10 mouse cellular contexts compared by ENCODE assay signal in the genomic region with DNA sequence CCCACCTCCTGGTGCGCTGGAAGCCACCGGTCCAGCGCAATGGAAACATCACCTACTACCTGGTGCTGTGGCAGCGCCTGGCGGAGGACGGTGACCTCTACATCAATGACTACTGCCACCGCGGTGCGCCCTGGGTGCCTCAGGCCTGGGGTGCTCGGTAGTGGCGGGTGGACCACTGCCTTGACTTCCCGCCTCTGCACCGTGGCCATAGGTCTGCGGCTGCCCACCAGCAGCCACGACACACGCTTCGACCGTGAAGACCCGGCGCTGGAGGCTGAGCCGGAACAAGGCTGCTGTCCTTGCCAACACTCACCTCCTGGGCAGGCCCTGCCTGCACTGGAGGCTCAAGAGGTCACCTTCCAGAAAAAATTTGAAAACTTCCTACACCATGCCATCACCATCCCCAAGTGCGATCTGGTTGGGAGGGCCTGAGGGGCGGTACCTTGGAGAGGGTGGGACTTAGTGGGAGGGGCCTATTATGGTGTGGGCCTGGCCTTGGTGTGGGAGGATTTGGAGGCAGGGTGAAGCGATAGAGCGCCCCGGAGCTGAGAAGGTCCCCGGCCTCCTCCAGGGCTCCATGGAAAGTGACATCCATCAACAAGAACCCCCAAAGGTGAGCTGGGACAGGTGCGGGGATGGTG. TPM values are rescaled to one million over a fixed set of nuclear protein-coding genes. Genes with fewer than 3 reads are reported as not detected.
DNase-seq lines count a peak whose midpoint lies in the region; ATAC-seq and TF ChIP-seq lines count a peak whose summit lies in the region.
"Had no signal": no experiment of that assay in that cellular context is flagged by ENCODE, and none has a peak within 500 bp of the region (broad histone marks: within the 10 kb centered on the region; RNA-seq: fewer than 3 reads in every experiment).

No protein-coding gene starts in this region.

- peak overlapping the region; percentile 14; the same call in 1 of the 2 replicates for H3K4me2 ChIP-seq in heart, embryonic 14.5 days (ENCODE audit: low read length)
- peak overlapping the region; percentile 48 for H3K4me2 ChIP-seq in kidney, embryonic 16.5 days (replicated peaks; ENCODE audit: low read depth, low read length)
- H3K4me2 ChIP-seq in midbrain, embryonic 15.5 days, result peak overlapping the region; percentile 36

- H3K9ac ChIP-seq in heart, embryonic 14.5 days (ENCODE audit: low read length), result no peak overlapping the region
- no peak overlapping the region for H3K9ac ChIP-seq in kidney, embryonic 16.5 days (replicated peaks; ENCODE audit: low read length)
- no peak overlapping the region for H3K9ac ChIP-seq in midbrain, embryonic 15.5 days

- DNase-seq in heart, adult 9 months (ENCODE audit: low spot score in 2 of 2), result no peak
- DNase-seq in right cerebral cortex, postnatal 4 days, result no peak
- DNase-seq in urinary bladder, postnatal 4 days (ENCODE audit: low spot score in 2 of 2), result no peak
- no peak for DNase-seq in thymus, adult 2 months
- DNase-seq: cerebellum, adult 8-10 months had no signal

- WGBS in heart, embryonic 14.5 days, result 7% methylated on average over 28 of the region's 28 CpGs
- WGBS in kidney, embryonic 16.5 days, result 5% methylated on average over 28 of the region's 28 CpGs
- 6% methylated on average over 28 of the region's 28 CpGs for WGBS in midbrain, embryonic 15.5 days
- 25% methylated on average over 28 of the region's 28 CpGs for WGBS in thymus, adult 2 months

- ATAC-seq in heart, embryonic 14.5 days (ENCODE audit: insufficient number of reproducible peaks, insufficient read depth, low FRiP score, low read depth), result peak; percentile 20; the same call in 1 of the 2 replicates
- 0 out of 2 replicates have a peak, but pooled peaks have one; percentile 9 for ATAC-seq in erythroid progenitor cell, adult 5-6 weeks (replicated peaks; ENCODE audit: low FRiP score, poor library complexity, severe bottlenecking)
- ATAC-seq in kidney, embryonic 16.5 days (ENCODE audit: low FRiP score, low TSS enrichment), result peak; percentile 64
- ATAC-seq in midbrain, embryonic 15.5 days (replicated peaks), result no peak

- peak overlapping the region; percentile 4 to 5; a peak in 1 of 4 replicates for H3K4me3 ChIP-seq in heart, embryonic 14.5 days (ENCODE audit: control insufficient read depth in 1 of 2, insufficient read depth in 1 of 2, low read depth in 1 of 2, low read length in 2 of 2)
- peak overlapping the region; percentile 25 for H3K4me3 ChIP-seq in kidney, embryonic 16.5 days (ENCODE audit: low read length)
- peak overlapping the region; percentile 13; the same call in 1 of the 2 replicates for H3K4me3 ChIP-seq in midbrain, embryonic 15.5 days
- H3K4me3 ChIP-seq in thymus, adult 2 months (ENCODE audit: control insufficient read depth, insufficient read depth, low read length), result no peak overlapping the region

- peaks cover 92% of the 10 kb centered on the region for H3K27me3 ChIP-seq in heart, embryonic 14.5 days (ENCODE audit: control insufficient read depth, insufficient read depth, low read length)
- peaks cover 60% of the 10 kb centered on the region for H3K27me3 ChIP-seq in kidney, embryonic 16.5 days (ENCODE audit: insufficient read depth, low read length)
- H3K27me3 ChIP-seq in midbrain, embryonic 15.5 days (replicated peaks), result peaks cover 47% of the 10 kb centered on the region
- H3K27me3 ChIP-seq in thymus, adult 2 months (ENCODE audit: control insufficient read depth, insufficient read depth, low read length), result peaks cover 13% of the 10 kb centered on the region; the same call in 1 of the 2 replicates

- TF ChIP-seq POLR2A in thymus, adult 2 months (IDR thresholded peaks at IDR 0.05; ENCODE audit: control insufficient read depth, extremely low read depth, insufficient read depth, low read length, poor library complexity), result no peak

- peaks cover 0 to 2% of the 10 kb centered on the region in 2 experiments; a peak in 2 of 4 replicates for H3K4me1 ChIP-seq in heart, embryonic 14.5 days (ENCODE audit: control insufficient read depth in 2 of 2, insufficient read depth in 2 of 2, low read length in 2 of 2)
- H3K4me1 ChIP-seq in kidney, embryonic 16.5 days (ENCODE audit: insufficient read depth, low read length), result no peaks in the 10 kb centered on the region
- peaks cover 9% of the 10 kb centered on the region for H3K4me1 ChIP-seq in midbrain, embryonic 15.5 days
- H3K4me1 ChIP-seq in thymus, adult 2 months (replicated peaks; ENCODE audit: control insufficient read depth, insufficient read depth, low read length), result no peaks in the 10 kb centered on the region

- H3K9me3 ChIP-seq in heart, embryonic 14.5 days (ENCODE audit: control insufficient read depth, low read length), result no peaks in the 10 kb centered on the region
- H3K9me3 ChIP-seq in kidney, embryonic 16.5 days (ENCODE audit: low read length), result no peaks in the 10 kb centered on the region
- H3K9me3 ChIP-seq in midbrain, embryonic 15.5 days, result no peaks in the 10 kb centered on the region

- H3K36me3 ChIP-seq in heart, embryonic 14.5 days (ENCODE audit: control insufficient read depth, insufficient read depth, low read length), result no peaks in the 10 kb centered on the region
- no peaks in the 10 kb centered on the region for H3K36me3 ChIP-seq in kidney, embryonic 16.5 days (ENCODE audit: insufficient read depth, low read length)
- H3K36me3 ChIP-seq in midbrain, embryonic 15.5 days (replicated peaks), result no peaks in the 10 kb centered on the region
- H3K36me3 ChIP-seq in thymus, adult 2 months (ENCODE audit: control insufficient read depth, insufficient read depth, low read length), result no peaks in the 10 kb centered on the region

- TF ChIP-seq CTCF in thymus, adult 2 months (IDR thresholded peaks at IDR 0.05; ENCODE audit: borderline replicate concordance, control insufficient read depth, extremely low read depth, insufficient read depth, low read length, poor library complexity), result no peak

- no peak overlapping the region for H3K27ac ChIP-seq in heart, embryonic 14.5 days (replicated peaks in 1 of 2; ENCODE audit: control insufficient read depth in 1 of 2, insufficient read depth in 1 of 2, low read depth in 2 of 2, low read length in 2 of 2)
- H3K27ac ChIP-seq in kidney, embryonic 16.5 days (ENCODE audit: low read length), result no peak overlapping the region
- H3K27ac ChIP-seq in midbrain, embryonic 15.5 days, result no peak overlapping the region
- H3K27ac ChIP-seq in thymus, adult 2 months (ENCODE audit: control insufficient read depth, insufficient read depth, low read length), result no peak overlapping the region

RNA-seq across cellular contexts. Expression of gene Insrr, which starts 12.7 kb away (rescaled TPM):
- 0.08 TPM in 1 of 2 replicates, not detected in the other for polyA plus RNA-seq in heart, embryonic 14.5 days (2014; fragmentation: Nextera tagmentation; extraction: Ambion mirVana)
- total RNA-seq in erythroid progenitor cell, adult 5-6 weeks (2015; ENCODE audit: low replicate concordance), result not detected in 2 replicates
- not detected in 2 replicates for total RNA-seq in erythroid progenitor cell, adult 5-6 weeks (2017; ENCODE audit: low replicate concordance)
- 2.7 and 2.8 TPM in 2 replicates for polyA plus RNA-seq in kidney, embryonic 16.5 days (2015; fragmentation: Nextera tagmentation; extraction: Ambion mirVana)
- 0.66 and 0.69 TPM in 2 replicates for polyA plus RNA-seq in midbrain, embryonic 15.5 days (2015; fragmentation: Nextera tagmentation; extraction: Ambion mirVana)
- polyA plus RNA-seq in thymus, adult 2 months (2012; rRNA removed), result 0.58 and 0.64 TPM in 2 replicates

RNA-seq across cellular contexts. Expression of gene Ntrk1, which starts 14.5 kb away (rescaled TPM):
- 0.15 and 0.18 TPM in 2 replicates for polyA plus RNA-seq in heart, embryonic 14.5 days (2014; fragmentation: Nextera tagmentation; extraction: Ambion mirVana)
- not detected in 2 replicates for total RNA-seq in erythroid progenitor cell, adult 5-6 weeks (2015; ENCODE audit: low replicate concordance)
- not detected in 2 replicates for total RNA-seq in erythroid progenitor cell, adult 5-6 weeks (2017; ENCODE audit: low replicate concordance)
- polyA plus RNA-seq in kidney, embryonic 16.5 days (2015; fragmentation: Nextera tagmentation; extraction: Ambion mirVana), result 6.1 and 6.4 TPM in 2 replicates
- 1.0 and 1.6 TPM in 2 replicates for polyA plus RNA-seq in midbrain, embryonic 15.5 days (2015; fragmentation: Nextera tagmentation; extraction: Ambion mirVana)
- polyA plus RNA-seq in thymus, adult 2 months (2012; rRNA removed), result 0.67 and 0.89 TPM in 2 replicates

RNA-seq across cellular contexts. Expression of gene Pear1, which starts 14.7 kb away (rescaled TPM):
- polyA plus RNA-seq in heart, embryonic 14.5 days (2014; fragmentation: Nextera tagmentation; extraction: Ambion mirVana), result 16.2 and 17.0 TPM in 2 replicates
- 1.3 TPM in 1 of 2 replicates, not detected in the other for total RNA-seq in erythroid progenitor cell, adult 5-6 weeks (2015; ENCODE audit: low replicate concordance)
- total RNA-seq in erythroid progenitor cell, adult 5-6 weeks (2017; ENCODE audit: low replicate concordance), result 0.98 and 1.0 TPM in 2 replicates
- polyA plus RNA-seq in kidney, embryonic 16.5 days (2015; fragmentation: Nextera tagmentation; extraction: Ambion mirVana), result 60.2 and 62.9 TPM in 2 replicates
- 8.6 and 9.8 TPM in 2 replicates for polyA plus RNA-seq in midbrain, embryonic 15.5 days (2015; fragmentation: Nextera tagmentation; extraction: Ambion mirVana)
- 17.5 and 19.8 TPM in 2 replicates for polyA plus RNA-seq in thymus, adult 2 months (2012; rRNA removed)

RNA-seq across cellular contexts. Expression of gene Sh2d2a, which starts 37.1 kb away (rescaled TPM):
- 0.15 TPM in 1 of 2 replicates, not detected in the other for polyA plus RNA-seq in heart, embryonic 14.5 days (2014; fragmentation: Nextera tagmentation; extraction: Ambion mirVana)
- total RNA-seq in erythroid progenitor cell, adult 5-6 weeks (2015; ENCODE audit: low replicate concordance), result 1.3 and 1.4 TPM in 2 replicates
- total RNA-seq in erythroid progenitor cell, adult 5-6 weeks (2017; ENCODE audit: low replicate concordance), result 0.51 and 0.83 TPM in 2 replicates
- 0.09 TPM in 1 of 2 replicates, not detected in the other for polyA plus RNA-seq in kidney, embryonic 16.5 days (2015; fragmentation: Nextera tagmentation; extraction: Ambion mirVana)
- polyA plus RNA-seq in midbrain, embryonic 15.5 days (2015; fragmentation: Nextera tagmentation; extraction: Ambion mirVana), result not detected in 2 replicates
- polyA plus RNA-seq in thymus, adult 2 months (2012; rRNA removed), result 179 and 180 TPM in 2 replicates
- total RNA-seq: left cerebral cortex, postnatal 10 days had no signal
